Mouse (Mus musculus): ENCODE data around the gene Ifna15. TPM values are rescaled to one million over a fixed set of nuclear protein-coding genes. Genes with fewer than 3 reads are reported as not detected.

Gene Ifna15
- total RNA-seq, 2 experiments from 2014 or later, result not detected

DNA sequence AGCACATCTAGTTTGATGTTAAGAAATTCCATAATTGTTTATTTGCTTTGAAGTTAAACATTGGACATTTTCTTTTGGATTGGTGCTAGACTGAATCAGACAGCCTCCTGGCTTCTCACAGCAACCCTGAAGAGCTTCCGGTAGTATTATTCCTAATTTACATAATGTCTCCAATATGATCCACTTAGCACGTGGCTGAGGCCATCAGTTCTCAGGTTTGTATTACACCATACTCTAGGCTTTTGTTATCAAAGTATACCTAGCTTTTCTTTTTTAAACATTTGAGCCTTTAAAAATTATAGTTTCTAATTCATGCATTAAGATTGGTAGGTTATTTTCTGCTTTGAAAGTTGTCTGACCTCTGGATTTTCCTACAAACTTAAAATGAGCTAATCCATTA is 42.8 kb downstream of the Ifna15 start:
- DNase-seq (ENCODE audit: low spot score in 2 of 2), result no peak

DNA sequence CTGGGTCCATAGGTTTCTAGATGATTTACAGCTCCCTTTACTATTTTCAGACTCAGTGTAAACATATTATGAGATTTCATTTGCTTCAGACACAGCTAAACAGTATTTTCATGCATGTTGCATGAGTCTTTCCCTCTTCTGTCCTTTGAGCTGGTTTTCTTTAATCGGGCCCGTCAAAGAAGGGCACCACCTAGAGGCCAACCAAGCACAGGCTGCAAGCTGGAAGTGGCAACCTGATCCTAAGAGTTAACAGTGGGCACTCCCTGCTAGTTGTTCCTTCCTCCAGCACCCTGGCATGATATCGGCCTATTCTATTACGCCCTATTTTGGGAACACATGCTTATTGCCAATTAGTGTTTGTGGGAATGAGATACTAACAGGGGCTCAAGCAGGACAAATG is 43.6 kb downstream of the Ifna15 start:
- peak in 1 of 2 experiments; percentile 29 for DNase-seq (ENCODE audit: low spot score in 2 of 2)

DNA sequence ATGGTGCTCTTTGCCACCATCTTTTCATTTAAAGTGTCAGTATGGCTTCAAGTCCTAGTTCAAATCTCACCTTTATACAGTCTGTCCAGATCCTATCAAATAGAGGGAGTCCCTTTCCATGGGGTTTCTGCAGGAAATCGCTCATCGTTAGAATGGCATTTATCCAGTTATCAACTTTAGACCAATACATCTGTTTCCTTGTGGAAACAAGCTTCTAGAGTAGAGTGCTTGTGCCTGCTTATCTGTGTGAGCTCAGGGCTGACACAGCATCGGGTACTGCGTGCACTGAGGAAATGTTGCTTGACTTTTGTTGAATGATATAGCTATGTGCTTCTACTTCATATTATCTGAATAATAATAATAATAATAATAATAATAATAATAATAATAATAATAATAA is 44.3 kb downstream of the Ifna15 start:
- no peak for DNase-seq (ENCODE audit: low spot score in 2 of 2)

Other genes with a start within 250 kb of the Ifna15 start
- 1 to 10 TPM; 1.8 to 3.0 TPM for gene Hacd4, start 119.3 kb downstream of the Ifna15 start, total RNA-seq (2021)
- not detected for gene Ifnb1, start 35.5 kb downstream of the Ifna15 start, total RNA-seq (2021)
- gene Ifna14, start 13.6 kb upstream of the Ifna15 start, total RNA-seq (2021), result not detected
- gene Ifna9, start 34.1 kb upstream of the Ifna15 start, total RNA-seq (2021), result not detected
- gene Ifna12, start 45.1 kb upstream of the Ifna15 start, total RNA-seq (2021), result not detected
- not detected for gene C87499, start 76.2 kb upstream of the Ifna15 start, total RNA-seq (2021)
- gene Ifna13, start 86.2 kb upstream of the Ifna15 start, total RNA-seq (2021), result not detected
- not detected for gene Ifna16, start 118.7 kb upstream of the Ifna15 start, total RNA-seq (2021)
- not detected for gene Ifna2, start 125.7 kb upstream of the Ifna15 start, total RNA-seq (2021)
- not detected for gene Ifnab, start 133.1 kb upstream of the Ifna15 start, total RNA-seq (2021)
- gene Gm26566, start 163.6 kb upstream of the Ifna15 start, total RNA-seq (2021), result 1 to 10 TPM; 1.1 to 2.1 TPM
- gene Klhl9, start 164.2 kb upstream of the Ifna15 start, total RNA-seq (2021), result 100 to 1,000 TPM; 105 to 106 TPM
- not detected for gene Gm13271, start 196.6 kb upstream of the Ifna15 start, total RNA-seq (2021)
- gene Gm13283, start 201.9 kb upstream of the Ifna15 start, total RNA-seq (2021), result not detected
- not detected for gene Gm13290, start 215.6 kb upstream of the Ifna15 start, total RNA-seq (2021)
- not detected for gene Gm13289, start 218.7 kb upstream of the Ifna15 start, total RNA-seq (2021)
- gene Gm13272, start 221.6 kb upstream of the Ifna15 start, total RNA-seq (2021), result not detected
- gene Ifnz, start 223.9 kb upstream of the Ifna15 start, total RNA-seq (2021), result not detected
- gene Gm13276, start 227.5 kb upstream of the Ifna15 start, total RNA-seq (2021), result not detected
- not detected for gene Gm13277, start 230.4 kb upstream of the Ifna15 start, total RNA-seq (2021)
- gene Gm13278, start 233.3 kb upstream of the Ifna15 start, total RNA-seq (2021), result not detected
- not detected for gene Gm13275, start 236.2 kb upstream of the Ifna15 start, total RNA-seq (2021)
- not detected for gene Gm13279, start 239.2 kb upstream of the Ifna15 start, total RNA-seq (2021)
- not detected for gene Gm13285, start 241.4 kb upstream of the Ifna15 start, total RNA-seq (2021)
- not detected for gene Gm13287, start 245.0 kb upstream of the Ifna15 start, total RNA-seq (2021)
- gene Gm13288, start 247.3 kb upstream of the Ifna15 start, total RNA-seq (2021), result not detected